Mouse (Mus musculus) adrenal gland, adult 18-20 months (tissue): ENCODE results near the gene Rabep1. TPM values are rescaled to one million over a fixed set of nuclear protein-coding genes. Genes with fewer than 3 reads are reported as not detected.
"Not testable (repeated sequence)": the region's sequence is repeated elsewhere in the genome, so short reads cannot be mapped to it uniquely, and the experiment has no call there.

ENCODE experiments used
- DNase-seq, 2 experiments: peaks; one replicate each; pipeline ENCODE4 v3.0.0; 2021 to 2022; ENCODE audit warnings: low spot score in 2 of 2
- total RNA-seq, 2 experiments: library from RNA; stranded (reverse); gene quantifications; 1 replicate in 1 of 2; 2 replicates in 1 of 2; pipeline ENCODE4 v1.2.3; 2021

Gene Rabep1
- total RNA-seq, 2 experiments from 2014 or later, result 125 to 136 TPM

GRCm38 (mm10) chr11:70828975-70829615 is 15.5 kb upstream of the Rabep1 start:
- no peak for DNase-seq

- no peak for DNase-seq
These were observed 13.4 kb upstream of the Rabep1 start for GRCm38 (mm10) chr11:70831201-70831600.

- DNase-seq, result no peak
These were observed 11.2 kb upstream of the Rabep1 start for GRCm38 (mm10) chr11:70833408-70833807.

- no peak for DNase-seq
These were observed 10.7 kb upstream of the Rabep1 start for GRCm38 (mm10) chr11:70833831-70834230.

GRCm38 (mm10) chr11:70835381-70835831 is 9.2 kb upstream of the Rabep1 start:
- DNase-seq, result no peak

GRCm38 (mm10) chr11:70837031-70837430 is 7.5 kb upstream of the Rabep1 start:
- no peak for DNase-seq

- no peak for DNase-seq
These were observed 6.0 kb upstream of the Rabep1 start for GRCm38 (mm10) chr11:70838610-70839009.

- DNase-seq, result no peak
These were observed 1.6 kb upstream of the Rabep1 start for GRCm38 (mm10) chr11:70842983-70843382.

- DNase-seq, result no peak
These were observed 652 bp upstream of the Rabep1 start for GRCm38 (mm10) chr11:70843701-70844551.

GRCm38 (mm10) chr11:70845457-70845978 is 940 bp downstream of the Rabep1 start:
- no peak for DNase-seq

GRCm38 (mm10) chr11:70846029-70846428 is 1.5 kb downstream of the Rabep1 start:
- no peak for DNase-seq

- no peak for DNase-seq
These were observed 15.8 kb downstream of the Rabep1 start for GRCm38 (mm10) chr11:70860371-70860770.

GRCm38 (mm10) chr11:70863204-70863603 is 18.6 kb downstream of the Rabep1 start:
- not testable (repeated sequence) for DNase-seq

GRCm38 (mm10) chr11:70865223-70865622 is 20.6 kb downstream of the Rabep1 start:
- DNase-seq, result no peak

- no peak for DNase-seq
These were observed 24.7 kb downstream of the Rabep1 start for GRCm38 (mm10) chr11:70869263-70869662.

GRCm38 (mm10) chr11:70869811-70870210 is 25.2 kb downstream of the Rabep1 start:
- no peak for DNase-seq

- peak; percentile 64 to 69 for DNase-seq
These were observed 25.8 kb downstream of the Rabep1 start for GRCm38 (mm10) chr11:70870407-70870806.

- no peak for DNase-seq
These were observed 26.5 kb downstream of the Rabep1 start for GRCm38 (mm10) chr11:70871110-70871509.

GRCm38 (mm10) chr11:70871766-70872330 is 27.3 kb downstream of the Rabep1 start:
- peak in 1 of 2 experiments; percentile 51 for DNase-seq

GRCm38 (mm10) chr11:70873846-70874613 is 29.5 kb downstream of the Rabep1 start:
- no peak for DNase-seq

- DNase-seq, result no peak
These were observed 33.1 kb downstream of the Rabep1 start for GRCm38 (mm10) chr11:70877670-70878069.
